Comparison of ENCODE assay signal across 11 mouse cellular contexts in genomic region chr6:118923212-118923577, GRCm38 (mm10).
A peak's percentile ranks its signal among the peaks of the same experiment; 100 is the strongest.
DNase-seq lines count a peak whose midpoint lies in the region; ATAC-seq and TF ChIP-seq lines count a peak whose summit lies in the region.
"Had no signal": no experiment of that assay in that cellular context is flagged by ENCODE, and none has a peak within 500 bp of the region (broad histone marks: within the 10 kb centered on the region; RNA-seq: fewer than 3 reads in every experiment).

No protein-coding gene starts in this region.

- no peaks in the 10 kb centered on the region for H3K27me3 ChIP-seq in forebrain, embryonic 16.5 days (replicated peaks; ENCODE audit: control insufficient read depth, insufficient read depth, low read length)
- H3K27me3 ChIP-seq in forebrain, embryonic 11.5 days (ENCODE audit: control insufficient read depth, insufficient read depth, low read length) = no peaks in the 10 kb centered on the region
- H3K27me3 ChIP-seq in lung, embryonic 14.5 days (ENCODE audit: insufficient read depth, low read length) = no peaks in the 10 kb centered on the region
- no peaks in the 10 kb centered on the region for H3K27me3 ChIP-seq in limb, embryonic 12.5 days
- H3K27me3 ChIP-seq: embryonic facial prominence, embryonic 15.5 days; neural tube, embryonic 12.5 days had no signal

- H3K9ac ChIP-seq in forebrain, embryonic 16.5 days (replicated peaks; ENCODE audit: low read depth, low read length) = no peak overlapping the region
- no peak overlapping the region for H3K9ac ChIP-seq in forebrain, embryonic 11.5 days (ENCODE audit: low read length)
- 0 out of 2 replicates have a peak overlapping the region, but pooled peaks have one; percentile 20 for H3K9ac ChIP-seq in lung, embryonic 14.5 days
- H3K9ac ChIP-seq in limb, embryonic 12.5 days (replicated peaks) = no peak overlapping the region
- H3K9ac ChIP-seq: embryonic facial prominence, embryonic 15.5 days; liver, embryonic 15.5 days; neural tube, embryonic 12.5 days had no signal

- 0 out of 2 replicates have a peak, but pooled peaks cover 3% of the 10 kb centered on the region for H3K4me1 ChIP-seq in forebrain, embryonic 16.5 days (replicated peaks; ENCODE audit: control insufficient read depth, insufficient read depth, low read length)
- 0 out of 2 replicates have a peak, but pooled peaks cover 3% of the 10 kb centered on the region for H3K4me1 ChIP-seq in forebrain, embryonic 11.5 days (replicated peaks; ENCODE audit: control insufficient read depth, insufficient read depth, low read length)
- peaks cover 9% of the 10 kb centered on the region; the same call in 1 of the 2 replicates for H3K4me1 ChIP-seq in lung, embryonic 14.5 days (ENCODE audit: insufficient read depth)
- peaks cover 52% of the 10 kb centered on the region for H3K4me1 ChIP-seq in limb, embryonic 12.5 days (replicated peaks)

- WGBS in forebrain, embryonic 16.5 days = 91% methylated on average over 5 of the region's 5 CpGs
- WGBS in forebrain, embryonic 11.5 days = 91% methylated on average over 5 of the region's 5 CpGs
- 63% methylated on average over 5 of the region's 5 CpGs for WGBS in lung, embryonic 14.5 days
- WGBS in limb, embryonic 12.5 days = 75% methylated on average over 5 of the region's 5 CpGs

- H3K4me3 ChIP-seq in forebrain, embryonic 16.5 days (replicated peaks; ENCODE audit: low read length) = no peak overlapping the region
- no peak overlapping the region for H3K4me3 ChIP-seq in forebrain, embryonic 11.5 days (ENCODE audit: low read depth, low read length)
- H3K4me3 ChIP-seq in lung, embryonic 14.5 days (ENCODE audit: low read depth, low read length) = no peak overlapping the region
- no peak overlapping the region for H3K4me3 ChIP-seq in limb, embryonic 12.5 days (replicated peaks)
- H3K4me3 ChIP-seq: embryonic facial prominence, embryonic 15.5 days; liver, embryonic 15.5 days; megakaryocyte, embryonic 14.5 days; neural tube, embryonic 12.5 days had no signal

- no peak for TF ChIP-seq CTCF in lung, embryonic 14.5 days (IDR thresholded peaks at IDR 0.05; ENCODE audit: low read depth)

- H3K4me2 ChIP-seq in forebrain, embryonic 16.5 days (ENCODE audit: low read length) = no peak overlapping the region
- no peak overlapping the region for H3K4me2 ChIP-seq in forebrain, embryonic 11.5 days (ENCODE audit: low read depth, low read length, severe bottlenecking)
- H3K4me2 ChIP-seq in lung, embryonic 14.5 days = no peak overlapping the region
- no peak overlapping the region for H3K4me2 ChIP-seq in limb, embryonic 12.5 days
- H3K4me2 ChIP-seq: embryonic facial prominence, embryonic 15.5 days; liver, embryonic 15.5 days; neural tube, embryonic 12.5 days had no signal

- H3K9me3 ChIP-seq in forebrain, embryonic 16.5 days (ENCODE audit: control insufficient read depth, low read length) = no peaks in the 10 kb centered on the region
- no peaks in the 10 kb centered on the region for H3K9me3 ChIP-seq in forebrain, embryonic 11.5 days (ENCODE audit: control insufficient read depth, low read length)
- no peaks in the 10 kb centered on the region for H3K9me3 ChIP-seq in lung, embryonic 14.5 days (ENCODE audit: low read depth, low read length)
- H3K9me3 ChIP-seq in limb, embryonic 12.5 days = no peaks in the 10 kb centered on the region
- H3K9me3 ChIP-seq: embryonic facial prominence, embryonic 15.5 days; liver, embryonic 15.5 days; megakaryocyte, embryonic 14.5 days; neural tube, embryonic 12.5 days had no signal

- ATAC-seq in forebrain, embryonic 16.5 days = peak; percentile 16; the same call in 1 of the 2 replicates
- no peak for ATAC-seq in forebrain, embryonic 11.5 days (replicated peaks; ENCODE audit: low FRiP score)
- peak; percentile 49; the same call in 1 of the 2 replicates for ATAC-seq in lung, embryonic 14.5 days (ENCODE audit: insufficient read depth)
- ATAC-seq in erythroid progenitor cell, adult 5-6 weeks (replicated peaks; ENCODE audit: low FRiP score, poor library complexity, severe bottlenecking) = peak; percentile 33; the same call in 1 of the 2 replicates
- no peak for ATAC-seq in limb, embryonic 12.5 days (ENCODE audit: insufficient number of reproducible peaks, insufficient read depth, low FRiP score, low TSS enrichment, low read depth)
- ATAC-seq in megakaryocyte, adult 5-6 weeks (ENCODE audit: poor library complexity, severe bottlenecking) = no peak

- H3K27ac ChIP-seq in forebrain, embryonic 16.5 days (ENCODE audit: low read length) = no peak overlapping the region
- no peak overlapping the region for H3K27ac ChIP-seq in forebrain, embryonic 11.5 days (ENCODE audit: low read depth, low read length)
- H3K27ac ChIP-seq in lung, embryonic 14.5 days (ENCODE audit: low read depth) = no peak overlapping the region
- peak overlapping the region; percentile 45; the same call in 1 of the 2 replicates for H3K27ac ChIP-seq in limb, embryonic 12.5 days
- H3K27ac ChIP-seq: embryonic facial prominence, embryonic 15.5 days; liver, embryonic 15.5 days; neural tube, embryonic 12.5 days had no signal

- H3K36me3 ChIP-seq in forebrain, embryonic 16.5 days (ENCODE audit: control insufficient read depth, insufficient read depth) = no peaks in the 10 kb centered on the region
- H3K36me3 ChIP-seq in forebrain, embryonic 11.5 days (ENCODE audit: control insufficient read depth, insufficient read depth, low read length) = no peaks in the 10 kb centered on the region
- no peaks in the 10 kb centered on the region for H3K36me3 ChIP-seq in lung, embryonic 14.5 days (ENCODE audit: insufficient read depth)
- H3K36me3 ChIP-seq in limb, embryonic 12.5 days = no peaks in the 10 kb centered on the region
- H3K36me3 ChIP-seq: embryonic facial prominence, embryonic 15.5 days; liver, embryonic 15.5 days; neural tube, embryonic 12.5 days had no signal

- DNase-seq in forebrain, embryonic 11.5 days (ENCODE audit: low spot score) = no peak
- no peak for DNase-seq in lung, embryonic 14.5 days
- DNase-seq in lung, postnatal 25 days (ENCODE audit: low spot score) = no peak

Comparison
In these comparisons a context has a peak if more than half of its experiments do, and no peak if none do; other contexts are left out.
1. ATAC-seq: peak in forebrain, embryonic 16.5 days (single experiment), lung, embryonic 14.5 days (single experiment) and erythroid progenitor cell, adult 5-6 weeks (single experiment); none in forebrain, embryonic 11.5 days (single experiment), limb, embryonic 12.5 days (single experiment) and megakaryocyte, adult 5-6 weeks (single experiment).